Mouse (Mus musculus): Measurements from ENCODE around the gene Celf5.

DNA sequence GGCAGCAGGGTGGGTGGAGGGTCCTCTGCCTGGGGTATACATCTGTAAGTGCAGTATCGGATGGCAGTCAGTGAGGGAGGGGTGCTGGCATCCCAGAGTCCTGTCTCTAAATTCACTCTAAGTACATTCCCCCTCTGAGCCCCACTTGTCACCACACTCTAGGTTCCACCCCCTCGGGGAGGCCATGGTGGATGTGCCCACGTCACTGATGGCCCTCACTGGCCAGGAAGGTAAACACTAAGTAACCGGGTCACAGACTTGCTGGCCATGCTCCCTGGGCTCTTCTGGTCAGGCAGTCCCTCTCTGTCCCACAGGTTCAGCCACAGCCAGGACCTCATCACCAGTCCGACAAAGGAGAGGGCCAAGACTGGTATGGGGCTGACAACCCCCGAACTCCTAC lies 60.3 kb downstream of the Celf5 start:
- TF ChIP-seq CTCF (IDR thresholded peaks at IDR 0.05; ENCODE audit: borderline replicate concordance, insufficient read depth, low read depth, low read length) (no peak), POLR2A (IDR thresholded peaks at IDR 0.05; ENCODE audit: borderline replicate concordance, insufficient read depth, low read length) (no peak)

Measured in cerebellum, adult 2 months (tissue).